Mouse (Mus musculus): ENCODE data around the gene Iqsec1. TPM values are rescaled to one million over a fixed set of nuclear protein-coding genes. Genes with fewer than 3 reads are reported as not detected.

Gene Iqsec1
- 100 to 1,000 TPM; 192 to 253 TPM for total RNA-seq (2023)

DNA sequence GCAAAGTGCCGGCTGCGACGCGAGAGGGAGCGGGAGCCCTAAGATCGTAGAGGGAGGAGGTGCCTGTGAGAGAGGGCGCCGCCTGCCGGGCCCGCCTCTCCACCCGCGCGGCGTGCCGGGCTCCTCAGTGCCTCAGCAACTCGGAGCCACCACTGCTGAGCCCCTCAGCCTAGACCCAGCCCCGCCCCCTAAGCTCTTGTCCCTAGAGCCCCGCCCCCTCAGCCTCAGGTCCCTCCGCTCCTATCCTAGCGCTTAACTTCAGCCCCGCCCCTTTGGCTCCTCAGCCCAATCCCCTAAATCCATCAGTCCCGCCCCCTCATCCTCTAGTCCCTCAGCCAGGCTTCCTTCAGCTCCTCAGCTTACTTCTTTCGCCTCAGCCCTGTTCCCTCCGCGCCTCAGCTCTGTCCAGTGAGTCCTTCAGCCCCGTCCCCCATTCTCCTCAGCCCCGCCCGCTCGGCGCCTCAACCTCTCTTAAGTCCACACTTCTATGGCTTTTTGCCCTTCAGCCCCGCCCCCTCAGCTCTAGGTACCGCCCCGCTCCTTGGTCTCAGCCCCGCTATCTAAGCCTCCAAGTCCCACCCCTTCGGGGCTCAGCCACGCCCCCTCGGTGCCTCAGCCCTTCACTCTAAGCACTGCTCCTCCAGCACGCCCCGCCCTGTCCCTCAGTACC, at the start of gene Iqsec1:
TSS of gene Iqsec1 (minus strand) at position 38 of the 670 bp plus-strand sequence.

Other genes starting within 250 kb of the Iqsec1 start
- 100 to 1,000 TPM; 117 to 131 TPM for gene Nup210, start 128.1 kb upstream of the Iqsec1 start, total RNA-seq (2023)
- gene Hdac11, start 168.0 kb upstream of the Iqsec1 start, total RNA-seq (2023) = 1 to 10 TPM in 1 of 2 experiments, under 1 TPM in 1; 0.40 to 1.7 TPM
- gene Fbln2, start 223.8 kb upstream of the Iqsec1 start, total RNA-seq (2023) = not detected

All from neutrophil, adult 83 days (primary cell).